Mouse (Mus musculus) fibroblast of lung, adult 2 months (primary cell): ENCODE data around the gene Gm11172.

Experiments used
- DNase-seq: peaks from one replicate; pipeline ENCODE4 v3.0.0-alpha.2; 2011; ENCODE audit warnings: low read depth

Gm11172 gene

GRCm38 (mm10) chr16:10812865-10813371, at the start of gene Gm11172:
Gene Gm11172, plus strand, starts transcription at chr16:10812915.
- DNase-seq = no peak

GRCm38 (mm10) chr16:10763540-10764264, 49.0 kb upstream of the Gm11172 start:
- no peak for DNase-seq

GRCm38 (mm10) chr16:10764323-10764722, 48.4 kb upstream of the Gm11172 start:
- no peak for DNase-seq

- DNase-seq = peak; percentile 30
Observed at GRCm38 (mm10) chr16:10767158-10767557, 45.6 kb upstream of the Gm11172 start.

- DNase-seq = no peak
Observed at GRCm38 (mm10) chr16:10768821-10769220, 43.9 kb upstream of the Gm11172 start.

- DNase-seq = no peak
Observed at GRCm38 (mm10) chr16:10769661-10770060, 43.1 kb upstream of the Gm11172 start.

- DNase-seq = no peak
Observed at GRCm38 (mm10) chr16:10770531-10771325, 42.0 kb upstream of the Gm11172 start.

GRCm38 (mm10) chr16:10771769-10772510, 40.8 kb upstream of the Gm11172 start:
- no peak for DNase-seq

GRCm38 (mm10) chr16:10773543-10773942, 39.2 kb upstream of the Gm11172 start:
- no peak for DNase-seq

GRCm38 (mm10) chr16:10774726-10775125, 38.0 kb upstream of the Gm11172 start:
- no peak for DNase-seq

- no peak for DNase-seq
Observed at GRCm38 (mm10) chr16:10776322-10776721, 36.4 kb upstream of the Gm11172 start.

- DNase-seq = no peak
Observed at GRCm38 (mm10) chr16:10777579-10778160, 35.0 kb upstream of the Gm11172 start.

- DNase-seq = no peak
Observed at GRCm38 (mm10) chr16:10780631-10781120, 32.0 kb upstream of the Gm11172 start.

GRCm38 (mm10) chr16:10781862-10782371, 30.8 kb upstream of the Gm11172 start:
- DNase-seq = peak; percentile 33

- no peak for DNase-seq
Observed at GRCm38 (mm10) chr16:10782377-10783151, 30.2 kb upstream of the Gm11172 start.

GRCm38 (mm10) chr16:10783152-10783434, 29.6 kb upstream of the Gm11172 start:
- DNase-seq = no peak

GRCm38 (mm10) chr16:10783451-10783850, 29.3 kb upstream of the Gm11172 start:
- DNase-seq = no peak

- DNase-seq = no peak
Observed at GRCm38 (mm10) chr16:10783883-10784792, 28.6 kb upstream of the Gm11172 start.

GRCm38 (mm10) chr16:10784793-10785370, 27.8 kb upstream of the Gm11172 start:
- peak; percentile 70 for DNase-seq
